Mouse (Mus musculus): ENCODE measurements at regions not wholly inside any gene's neighbourhood (a gene's known extent, or its start where the extent isn't known, plus 50 kb on each side); places are given as distances from the start of the nearest gene placed in this dataset.

DNA sequence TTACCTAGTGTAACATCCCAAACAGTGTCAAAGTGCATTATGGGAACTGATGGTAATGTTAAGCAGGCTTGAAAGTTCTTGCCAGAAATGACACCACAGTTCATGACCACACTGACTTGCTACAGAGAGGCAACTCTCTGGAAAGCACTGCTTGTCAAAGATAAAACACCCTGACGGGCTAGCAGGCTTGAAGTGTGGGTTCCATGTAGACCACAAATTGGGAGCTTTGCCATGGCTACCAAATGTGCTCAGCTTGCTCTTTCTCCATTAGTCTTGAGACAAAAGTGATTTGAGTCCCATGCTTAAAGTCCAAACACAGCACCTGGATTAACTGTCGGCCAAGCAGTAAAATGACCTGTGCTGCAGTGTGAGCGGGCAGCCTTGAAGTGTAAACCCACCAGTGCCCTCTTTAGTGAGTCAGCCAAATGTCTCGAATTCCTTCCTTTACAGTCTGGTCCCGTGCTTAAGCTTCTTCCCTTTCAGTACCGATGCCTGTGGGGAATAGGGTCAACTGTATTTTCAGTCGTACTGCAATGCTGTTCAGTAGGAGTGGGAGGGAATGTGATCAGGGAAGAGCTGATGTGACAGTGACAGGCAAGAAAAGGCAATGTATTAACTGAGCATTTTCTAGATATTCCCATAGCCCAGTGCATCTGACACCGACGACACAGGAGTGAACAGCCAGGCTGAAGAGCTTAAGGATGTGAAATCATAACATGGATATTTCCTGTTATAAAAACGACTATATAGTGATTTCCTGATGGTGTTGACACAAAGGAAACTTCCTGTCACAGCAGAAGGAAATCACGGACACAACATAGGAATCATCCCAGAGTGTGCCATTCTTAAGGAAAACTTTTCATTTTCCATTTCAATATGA lies 600.4 kb upstream of the Nr5a2 start:
- DNase-seq, result no peak

DNA sequence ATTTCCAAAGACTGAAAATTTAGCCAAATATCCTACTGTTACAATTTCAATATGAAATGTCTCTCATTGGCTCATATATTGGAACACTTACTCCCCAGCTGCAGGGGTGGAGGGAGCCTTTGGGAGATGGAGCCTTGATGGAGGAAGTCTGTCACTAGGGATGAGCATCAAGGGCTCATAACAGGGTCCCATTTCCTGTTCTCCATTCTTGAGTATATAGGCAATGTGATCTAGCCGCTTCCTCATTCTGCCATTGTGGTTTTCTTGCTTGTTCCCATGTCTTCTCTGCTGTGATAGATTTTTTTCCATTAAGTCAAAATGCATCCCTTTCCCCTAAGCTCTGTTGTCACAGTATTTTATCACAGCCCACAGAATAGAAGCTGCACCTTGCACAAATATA lies 589.4 kb upstream of the Nr5a2 start:
- no peak for DNase-seq

- no peak for DNase-seq
Measured at GRCm38 (mm10) chr1:137545666-137546065, 585.4 kb upstream of the Nr5a2 start.

DNA sequence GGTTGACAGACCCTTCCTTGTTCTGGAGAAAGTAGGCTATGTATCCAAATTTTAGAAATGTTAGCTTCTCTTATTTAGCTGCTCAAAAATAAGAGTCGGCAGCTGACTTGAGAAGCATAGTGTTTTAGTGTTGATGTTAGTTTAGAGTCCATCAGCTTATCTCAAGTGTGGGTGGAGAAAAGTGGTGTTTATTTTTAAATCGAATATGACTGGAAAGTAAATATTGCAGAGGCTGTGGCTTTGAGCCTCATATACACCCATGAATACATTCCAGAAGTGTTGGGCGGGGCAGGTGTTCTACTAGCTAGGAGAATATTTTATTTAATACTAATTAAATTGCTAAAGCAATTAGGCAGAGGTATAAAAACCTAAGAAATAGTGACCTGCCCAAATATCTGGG lies 583.6 kb upstream of the Nr5a2 start:
- DNase-seq, result no peak

- no peak for DNase-seq
Measured at GRCm38 (mm10) chr1:137541453-137541852, 581.2 kb upstream of the Nr5a2 start.

- DNase-seq, result no peak
Measured at GRCm38 (mm10) chr1:137539424-137540116, 579.3 kb upstream of the Nr5a2 start.

DNA sequence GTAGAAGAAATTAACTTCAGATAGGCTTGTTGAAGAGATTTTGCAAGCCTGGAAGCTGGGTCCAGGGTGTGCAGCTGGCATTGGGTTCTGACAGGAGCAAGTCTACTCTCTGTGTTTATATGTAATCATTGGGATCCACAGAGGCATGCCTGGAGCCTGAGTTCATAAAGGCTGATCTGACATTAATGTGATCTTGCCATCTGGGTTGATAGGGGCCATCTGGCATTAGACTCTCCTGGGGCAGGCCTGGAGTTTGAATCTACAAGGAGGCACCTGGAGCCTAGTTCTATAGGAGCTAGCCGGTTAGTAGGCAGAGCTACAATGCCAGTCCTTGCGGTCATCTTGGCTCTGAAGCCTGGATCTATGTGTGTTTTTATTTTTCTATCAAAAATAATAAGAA lies 554.5 kb upstream of the Nr5a2 start:
- DNase-seq, result peak; percentile 45 to 77

- no peak for DNase-seq
Measured at GRCm38 (mm10) chr1:137503704-137504422, 543.6 kb upstream of the Nr5a2 start.

DNA sequence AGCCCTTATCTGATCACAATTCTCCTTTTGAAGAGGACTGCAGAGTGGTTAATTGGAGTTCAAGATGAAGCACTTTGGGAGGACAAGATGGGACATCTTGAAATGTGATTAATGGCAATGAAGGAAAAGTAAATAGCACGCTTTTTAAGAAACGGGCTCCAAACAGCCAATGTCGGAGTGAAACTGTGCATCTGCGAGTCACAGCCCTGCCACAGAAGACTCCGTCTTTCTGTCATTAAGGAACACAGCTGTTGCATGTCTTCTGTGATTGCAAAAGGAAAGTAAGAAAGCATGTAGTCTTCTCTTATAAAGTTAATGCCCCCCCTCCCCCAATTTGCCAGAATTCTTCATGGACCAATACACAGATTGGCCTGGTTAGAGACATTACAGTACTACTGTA lies 528.0 kb upstream of the Nr5a2 start:
- no peak for DNase-seq

DNA sequence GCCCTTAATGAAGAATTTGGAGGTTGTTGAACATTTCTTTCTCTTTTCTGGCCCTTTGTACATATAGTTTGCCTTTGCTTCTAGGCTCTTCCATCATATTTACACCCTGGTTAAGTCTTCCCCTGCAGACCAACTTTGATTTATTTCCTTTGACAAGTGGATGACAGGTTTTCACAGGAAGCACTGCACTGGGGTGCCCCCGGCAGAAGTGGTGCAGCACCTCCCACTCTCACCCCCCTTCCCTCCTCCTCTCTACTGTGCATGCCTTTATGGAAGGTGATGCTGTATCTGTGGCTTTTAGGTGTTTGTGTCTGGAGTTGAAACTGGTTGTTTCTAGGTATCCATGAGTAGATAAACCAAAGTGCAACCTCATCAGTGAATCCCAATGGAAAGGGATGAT lies 518.2 kb upstream of the Nr5a2 start:
- DNase-seq, result no peak

- DNase-seq, result no peak
Measured at GRCm38 (mm10) chr1:137477239-137477638, 517.0 kb upstream of the Nr5a2 start.

GRCm38 (mm10) chr1:137474858-137475257 lies 514.6 kb upstream of the Nr5a2 start:
- DNase-seq, result no peak

- DNase-seq, result peak; percentile 30 to 34
Measured at GRCm38 (mm10) chr1:137473800-137474685, 513.8 kb upstream of the Nr5a2 start.

- no peak for DNase-seq
Measured at GRCm38 (mm10) chr1:137464971-137465370, 504.7 kb upstream of the Nr5a2 start.

DNA sequence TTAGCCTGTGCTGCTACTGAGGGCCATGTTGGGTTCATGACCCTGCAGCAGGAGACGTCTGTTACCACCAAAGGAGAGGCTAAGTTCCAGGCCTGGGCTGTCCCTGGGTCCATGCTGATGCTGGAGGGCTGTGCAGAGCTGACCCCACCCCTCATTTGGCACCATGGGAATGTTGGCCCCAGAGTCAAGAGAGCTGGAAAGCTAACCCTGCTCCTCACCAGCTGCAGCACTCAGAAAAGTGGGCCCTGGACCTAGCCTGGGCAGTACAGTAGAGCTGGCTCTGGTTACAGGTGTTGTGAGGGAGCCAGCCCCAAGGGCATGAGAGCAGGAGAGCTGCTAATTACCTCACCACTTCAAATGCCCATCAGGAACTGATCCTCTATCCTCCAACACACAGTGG lies 500.9 kb upstream of the Nr5a2 start:
- DNase-seq, result no peak

GRCm38 (mm10) chr1:137453446-137454208 lies 493.4 kb upstream of the Nr5a2 start:
- DNase-seq, result peak; percentile 70 to 77

DNA sequence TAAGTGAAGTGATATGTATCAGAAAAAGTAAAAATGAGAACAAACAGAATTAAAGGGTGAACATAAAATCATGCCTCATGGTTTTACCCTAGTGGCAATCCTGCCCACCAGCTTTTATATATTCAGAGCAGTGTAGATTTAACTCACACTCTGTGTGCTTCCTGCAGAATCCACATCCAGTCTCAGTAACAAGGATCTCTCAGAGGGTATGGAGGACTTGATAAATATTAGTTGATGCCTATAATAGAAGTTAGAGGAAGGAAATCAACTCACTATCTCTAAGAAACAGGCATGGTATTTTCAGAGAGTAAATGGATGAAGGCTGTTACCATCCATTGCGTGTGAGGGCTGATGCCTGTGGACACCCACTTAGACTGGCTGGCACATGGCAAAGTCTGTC lies 492.5 kb upstream of the Nr5a2 start:
- no peak for DNase-seq

GRCm38 (mm10) chr1:137446497-137446896 lies 486.2 kb upstream of the Nr5a2 start:
- DNase-seq, result no peak

DNA sequence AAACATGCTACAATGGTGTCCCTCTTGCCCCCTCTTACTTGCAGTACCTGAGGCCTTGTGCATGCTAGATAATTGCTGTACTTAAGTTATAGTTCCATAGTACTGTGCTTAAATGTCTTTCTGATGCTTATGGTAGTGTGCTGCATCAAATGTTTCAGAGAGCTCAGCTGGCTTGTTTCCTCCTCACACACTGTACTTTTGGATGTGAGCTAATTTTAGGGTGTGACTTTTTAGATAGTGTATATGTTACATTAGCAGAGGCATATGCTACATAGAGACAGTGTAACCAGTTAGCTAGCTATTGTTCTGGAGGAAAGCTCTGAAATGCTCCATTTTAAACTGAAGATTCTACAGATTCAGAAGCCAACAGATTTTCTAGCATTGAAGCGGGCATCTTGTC lies 467.9 kb upstream of the Nr5a2 start:
- no peak for DNase-seq

GRCm38 (mm10) chr1:137418388-137418787 lies 458.1 kb upstream of the Nr5a2 start:
- no peak for DNase-seq

DNA sequence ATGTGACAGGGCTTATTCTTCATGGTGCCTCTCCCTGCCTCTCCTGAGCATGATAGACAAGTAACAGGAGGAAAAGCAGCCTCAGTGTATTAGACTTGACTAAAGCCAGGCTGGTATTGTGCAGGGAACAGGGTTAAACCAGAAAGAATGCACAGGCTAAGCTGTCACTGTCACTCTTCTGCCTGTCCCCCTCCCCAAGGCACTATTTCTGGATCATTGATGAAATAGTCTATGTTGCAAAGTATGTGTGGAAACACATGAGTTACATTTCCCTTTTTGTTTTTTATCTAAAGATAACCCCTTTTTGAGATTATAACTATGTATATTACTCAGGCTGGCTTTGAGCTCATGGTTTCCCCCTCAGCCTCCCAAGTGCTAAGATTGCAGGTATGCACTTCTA lies 436.5 kb upstream of the Nr5a2 start:
- no peak for DNase-seq

GRCm38 (mm10) chr1:137387509-137387908 lies 427.3 kb upstream of the Nr5a2 start:
- no peak for DNase-seq
